Mouse (Mus musculus) ES-CJ7 (cell line): ENCODE measurements around the gene Arhgap29.

Source experiments
- DNase-seq: peaks from one replicate; pipeline ENCODE4 v3.0.0; 2011; ENCODE audit warnings: low read depth, low spot score

Arhgap29 gene

DNA sequence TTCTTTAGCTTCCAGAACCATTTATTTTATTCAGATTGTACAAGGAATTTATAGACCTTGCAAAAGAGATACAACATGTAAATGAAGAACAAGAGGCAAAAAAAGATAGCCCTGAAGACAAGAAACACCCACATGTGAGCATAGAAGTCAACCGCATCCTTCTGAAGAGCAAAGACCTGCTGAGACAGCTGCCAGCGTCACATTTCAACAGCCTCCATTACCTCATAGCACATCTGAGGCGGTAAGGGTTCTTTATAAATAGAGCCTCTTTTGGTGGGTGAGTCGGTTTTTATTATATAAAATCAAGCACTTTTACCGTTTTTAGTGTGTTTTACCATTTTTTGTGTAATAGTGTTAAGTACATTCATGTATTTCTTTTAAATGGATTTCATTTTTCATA is 57.5 kb downstream of the Arhgap29 start:
- DNase-seq, result no peak

DNA sequence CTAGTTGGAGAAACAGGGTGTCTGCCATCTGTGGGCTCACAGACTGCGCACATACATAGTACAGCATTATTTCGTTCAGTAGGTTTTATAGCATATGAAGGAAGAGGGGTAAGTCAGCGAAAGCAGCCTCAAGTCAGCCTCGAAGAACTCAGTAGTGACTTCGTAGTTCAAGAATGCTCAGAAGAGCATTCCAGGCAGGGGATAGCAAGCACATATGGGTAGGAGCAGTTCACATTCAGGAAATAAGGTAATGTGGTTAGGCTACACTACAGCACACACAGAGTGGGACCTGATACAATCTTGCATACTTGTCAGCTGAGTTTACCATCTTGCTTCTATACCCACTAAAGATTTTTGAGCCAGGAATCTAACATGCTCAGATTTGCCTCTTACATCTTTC is 58.0 kb downstream of the Arhgap29 start:
- no peak for DNase-seq

DNA sequence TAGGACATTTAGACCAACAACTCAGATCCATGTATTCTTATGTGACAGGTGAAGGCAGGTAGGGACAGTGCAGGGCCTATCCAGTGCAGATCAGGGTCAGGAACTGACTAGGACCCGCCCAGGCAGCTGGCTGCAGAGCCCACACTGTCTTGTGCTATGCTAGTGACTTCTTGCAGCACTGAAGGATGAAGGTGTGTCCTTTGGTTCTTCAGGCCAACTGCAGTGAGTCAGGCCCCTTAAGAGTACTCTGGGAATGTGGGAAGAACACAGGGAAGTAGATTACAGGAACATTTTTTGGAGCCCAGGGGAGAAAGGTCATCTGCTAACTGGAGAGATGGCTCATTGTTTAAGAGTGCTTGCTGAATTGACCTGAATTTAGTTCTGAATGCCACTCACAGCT is 60.1 kb downstream of the Arhgap29 start:
- no peak for DNase-seq

DNA sequence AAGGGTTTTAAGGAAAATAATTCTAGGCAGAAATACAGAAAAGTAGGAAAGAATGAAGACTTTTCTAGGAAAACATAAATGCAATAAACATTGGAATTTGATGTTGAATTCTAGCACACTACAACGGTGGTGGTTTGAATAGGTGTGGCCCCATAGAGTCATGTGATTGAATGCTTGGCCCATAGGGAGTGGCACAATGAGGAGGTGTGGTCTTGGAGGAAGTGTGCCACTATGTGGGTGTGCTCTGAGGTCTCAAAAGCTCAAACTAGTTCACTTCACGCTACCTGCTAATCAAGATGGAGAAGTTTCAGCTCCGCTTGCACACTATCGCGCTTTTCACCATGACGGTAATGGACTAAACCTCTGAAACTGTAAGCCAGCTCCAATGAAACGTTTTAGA is 66.1 kb downstream of the Arhgap29 start:
- DNase-seq, result peak; percentile 32

DNA sequence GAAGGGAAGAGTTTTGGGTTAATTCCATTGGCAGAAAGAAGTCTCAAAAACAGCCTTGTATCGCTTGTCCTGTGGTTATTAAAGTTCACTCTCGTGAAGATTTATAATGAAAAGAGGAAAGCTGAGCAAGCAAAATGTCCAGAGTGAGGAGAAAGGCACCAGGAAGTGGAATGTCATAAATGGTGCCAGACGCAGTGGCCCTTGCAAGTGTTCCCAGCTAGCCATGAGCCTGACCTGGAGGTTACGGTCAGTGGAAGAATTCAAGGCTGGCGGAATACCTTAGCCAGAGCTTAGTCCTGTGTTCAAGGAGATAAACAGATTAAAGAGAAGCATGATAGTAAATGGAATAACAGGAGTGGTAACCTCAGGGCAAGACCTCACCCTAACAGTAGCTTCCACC is 66.8 kb downstream of the Arhgap29 start:
- DNase-seq, result no peak

DNA sequence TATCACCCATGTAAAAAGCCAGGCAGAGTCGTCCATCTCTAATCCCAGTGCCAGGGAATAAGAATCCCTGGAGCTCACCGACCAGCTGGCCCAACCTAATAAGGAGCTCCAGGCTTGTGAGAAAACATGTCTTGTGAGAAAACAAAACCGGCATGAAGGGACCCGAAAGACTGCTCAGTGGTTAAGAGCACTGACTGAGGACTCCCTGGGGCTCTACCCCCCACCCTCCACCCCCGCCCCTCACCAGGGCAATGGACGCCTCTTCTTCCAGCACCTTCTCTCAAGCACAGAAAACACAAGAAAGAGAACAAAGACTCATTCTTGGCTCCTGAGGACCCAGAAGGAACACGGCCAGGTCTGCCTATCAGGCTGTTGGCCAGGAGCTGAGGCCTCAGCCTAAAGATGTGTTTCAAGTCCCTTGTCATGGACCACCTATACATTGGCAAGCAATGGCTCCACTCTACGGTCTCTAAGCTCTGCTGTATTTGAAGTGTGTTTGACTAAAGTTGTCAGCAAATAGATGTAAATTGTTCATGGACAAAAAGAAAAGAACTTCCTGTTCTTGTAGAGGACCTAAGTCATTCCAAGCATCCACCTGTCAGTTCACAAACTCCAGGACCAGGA is 68.8 kb downstream of the Arhgap29 start:
- no peak for DNase-seq

DNA sequence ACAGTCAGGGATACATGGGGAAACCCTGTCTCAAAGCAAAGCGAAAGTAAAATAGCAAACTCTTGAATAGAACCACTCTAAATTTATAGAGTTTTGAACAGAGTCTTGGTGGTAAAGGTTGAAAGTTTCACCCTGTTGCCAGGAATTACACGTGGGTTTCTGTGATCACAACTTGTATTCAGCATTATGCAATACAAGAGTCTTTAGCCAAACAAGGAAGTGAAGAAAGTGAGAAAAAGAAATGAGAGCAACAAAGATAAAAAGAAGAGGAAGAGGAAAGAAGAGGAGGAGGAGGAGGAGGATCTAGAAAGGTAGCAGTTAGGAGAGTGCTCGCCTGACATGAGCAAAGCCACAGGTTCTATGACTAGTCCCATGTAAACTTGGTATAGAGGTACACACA is 70.0 kb downstream of the Arhgap29 start:
- DNase-seq, result no peak

DNA sequence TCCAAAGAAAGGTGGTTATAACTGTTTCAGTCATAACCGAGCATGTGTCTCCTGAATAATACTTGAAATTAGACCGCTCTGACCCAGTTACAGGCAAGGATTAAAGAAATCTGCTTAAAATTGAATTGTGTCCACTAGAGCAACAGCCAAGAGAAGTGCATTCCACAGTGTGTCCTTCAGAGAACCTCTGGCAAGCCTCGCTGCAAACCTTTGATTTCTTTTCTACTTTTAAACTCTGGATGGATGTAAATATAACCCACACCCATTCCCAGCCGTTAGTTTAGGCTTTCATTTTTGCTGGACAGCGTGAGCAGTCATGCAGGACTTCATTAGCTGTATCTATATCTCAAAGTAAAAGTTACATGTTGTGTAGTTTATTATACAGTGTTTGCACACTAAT is 74.3 kb downstream of the Arhgap29 start:
- no peak for DNase-seq

DNA sequence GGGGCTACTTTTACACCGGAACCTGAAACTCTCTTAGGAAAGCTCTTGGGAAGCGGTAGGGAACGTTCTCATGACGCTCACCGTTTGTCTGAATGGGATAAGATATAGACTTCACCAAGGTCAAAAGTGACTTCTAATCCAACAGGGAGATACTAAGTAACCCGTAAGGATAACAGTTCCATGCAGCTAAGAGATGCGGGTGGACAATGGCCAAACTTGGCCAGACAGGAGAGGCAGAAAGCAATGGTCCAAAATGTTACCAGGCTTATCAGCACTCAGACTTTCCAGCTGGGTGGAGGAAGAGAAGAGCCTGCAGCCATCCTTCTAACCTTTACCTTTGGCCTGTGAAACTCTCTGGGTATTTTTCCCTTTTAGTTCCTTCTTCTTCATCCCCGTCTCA is 75.4 kb downstream of the Arhgap29 start:
- no peak for DNase-seq

DNA sequence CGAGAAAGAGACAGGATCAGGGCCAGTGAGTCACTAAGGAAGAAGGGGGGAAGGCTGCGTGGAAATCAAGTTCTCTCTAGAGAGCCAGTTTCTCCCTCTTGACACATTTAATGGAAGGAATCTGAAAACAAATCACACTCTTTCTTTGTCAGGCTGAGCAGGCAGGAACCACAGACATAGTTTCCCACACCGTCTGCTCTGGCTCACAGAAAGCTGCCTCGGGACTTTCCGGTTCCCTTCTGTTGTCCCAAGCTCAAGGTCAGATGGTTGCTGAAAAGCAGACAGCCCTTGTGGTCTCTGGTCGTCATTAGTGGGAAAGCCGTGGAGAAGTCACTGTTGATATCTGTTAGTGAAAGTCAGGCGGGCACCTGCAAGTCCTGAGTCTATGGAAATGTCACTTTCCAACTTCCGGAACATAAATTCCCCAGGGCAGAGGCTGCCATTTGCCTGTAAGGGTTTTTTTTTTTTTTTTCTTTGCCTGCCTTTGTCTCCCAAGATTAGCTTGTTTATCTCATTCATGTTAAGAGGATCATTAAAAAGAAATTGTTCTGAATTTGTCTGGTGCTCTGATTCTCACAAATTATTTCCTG is 81.0 kb downstream of the Arhgap29 start:
- DNase-seq, result peak; percentile 21

DNA sequence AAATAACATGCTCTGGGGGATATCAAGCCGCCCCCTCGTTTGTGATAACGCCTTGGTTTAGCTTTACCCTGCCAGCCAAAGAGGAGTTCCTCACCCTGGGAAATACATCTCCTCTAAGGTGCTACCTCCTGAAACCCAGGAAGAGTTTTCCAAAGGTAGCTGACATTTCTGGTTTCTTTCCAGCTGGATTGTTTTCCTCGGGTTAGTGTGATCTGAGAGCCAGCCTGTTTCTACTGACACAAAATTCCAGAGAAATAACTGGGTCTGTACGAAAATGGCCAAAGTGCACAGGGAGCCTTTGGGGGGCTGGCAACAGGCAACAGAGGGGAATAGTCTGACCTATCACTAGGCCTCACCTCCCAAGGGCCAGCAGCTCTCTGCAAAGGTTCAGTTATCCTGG is 81.9 kb downstream of the Arhgap29 start:
- DNase-seq, result no peak

DNA sequence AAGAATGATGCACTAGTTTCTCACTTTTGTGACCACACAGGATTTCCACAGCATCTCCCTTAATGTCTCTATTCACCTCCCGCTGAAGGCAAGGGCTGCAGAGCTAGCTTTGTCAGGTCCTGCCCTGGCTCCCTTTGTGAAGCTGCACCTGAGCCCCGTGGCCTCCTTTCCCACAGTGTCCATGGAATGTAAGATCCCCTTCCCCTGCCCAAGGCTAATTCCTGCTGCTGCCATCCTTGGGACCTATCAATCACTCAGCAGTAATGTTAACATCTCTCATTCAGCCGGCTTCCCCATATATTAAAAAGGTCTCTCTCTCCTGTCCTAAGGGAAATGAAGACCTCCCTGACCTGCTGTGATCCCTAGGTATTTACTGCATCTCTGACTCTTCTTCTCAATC is 82.8 kb downstream of the Arhgap29 start:
- no peak for DNase-seq

DNA sequence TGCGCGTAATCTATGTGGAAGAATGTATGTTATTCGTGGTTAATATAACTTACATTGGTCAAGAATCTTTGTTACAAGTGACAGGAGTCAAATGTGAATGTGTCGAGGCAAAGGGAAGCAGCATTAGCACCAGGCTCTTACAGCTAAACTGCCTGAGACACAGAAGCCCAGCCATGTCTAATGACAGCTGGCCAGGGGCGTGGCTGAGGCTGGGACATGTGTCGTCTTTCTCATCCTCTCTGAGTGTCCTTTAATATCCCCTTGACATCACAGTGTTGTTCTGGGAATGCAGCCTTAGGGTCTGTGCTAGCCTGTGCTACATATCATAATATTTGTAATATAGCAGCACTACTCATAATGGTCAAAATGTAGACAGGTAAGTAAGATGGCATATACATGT is 88.2 kb downstream of the Arhgap29 start:
- DNase-seq, result no peak

DNA sequence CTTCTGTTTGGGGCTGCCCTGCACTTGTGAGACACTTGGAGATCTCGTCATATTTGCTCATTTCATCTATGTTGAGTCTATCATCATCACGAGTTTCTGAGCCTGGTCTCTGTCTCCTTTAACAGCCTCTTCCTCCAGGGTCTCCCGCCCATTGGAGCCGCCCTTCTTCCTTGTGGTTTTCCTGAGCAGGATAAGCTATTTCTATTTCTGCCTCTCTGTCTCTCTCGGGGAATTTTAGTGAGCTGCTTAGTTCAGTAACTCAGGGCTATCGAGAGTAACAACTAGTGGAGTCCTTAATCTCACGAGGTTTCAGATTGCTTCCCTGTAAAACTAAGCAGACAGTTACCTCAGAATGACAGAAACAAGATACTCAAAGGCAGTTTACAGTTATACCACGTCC is 90.8 kb downstream of the Arhgap29 start:
- no peak for DNase-seq

DNA sequence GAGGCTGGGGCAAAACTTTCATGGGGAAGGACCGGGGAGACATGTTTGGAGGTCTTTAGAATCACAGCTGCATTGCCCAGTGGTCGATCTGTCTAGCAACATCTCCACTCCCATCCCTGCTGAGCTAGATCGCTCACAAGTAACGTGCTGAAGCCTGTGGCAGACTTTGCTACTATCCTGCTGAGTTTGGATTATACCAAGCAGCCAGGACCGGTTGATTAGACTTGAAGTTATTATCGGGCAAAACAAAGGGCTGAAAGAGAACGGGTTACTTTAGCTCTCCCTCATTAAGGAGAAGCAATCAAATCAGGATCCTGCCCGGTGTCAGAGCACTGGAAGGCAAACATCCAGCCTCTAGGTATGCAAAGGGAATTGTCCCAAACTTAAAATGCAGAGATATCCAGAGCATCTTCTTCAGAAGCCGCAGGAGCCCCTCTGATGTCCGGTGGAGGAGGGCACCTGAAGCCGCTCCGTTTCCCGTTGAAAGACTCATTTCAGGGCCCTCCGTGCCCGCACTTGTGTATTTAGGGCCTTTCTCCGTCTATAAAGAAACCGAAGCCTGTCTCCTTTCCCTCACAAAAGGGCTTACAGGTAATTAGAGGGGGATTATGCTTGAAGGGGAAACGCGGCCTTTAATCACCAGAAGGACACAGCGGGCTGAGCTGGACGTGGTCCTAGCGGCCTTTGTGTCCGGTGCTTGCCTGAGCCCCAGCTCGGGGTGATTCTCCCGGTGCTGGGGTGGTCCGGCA is 91.6 kb downstream of the Arhgap29 start, which contains the start of gene Abca4:
Abca4 (plus strand) TSS at position 645 of the 749 bp plus-strand sequence.
- DNase-seq, result no peak

DNA sequence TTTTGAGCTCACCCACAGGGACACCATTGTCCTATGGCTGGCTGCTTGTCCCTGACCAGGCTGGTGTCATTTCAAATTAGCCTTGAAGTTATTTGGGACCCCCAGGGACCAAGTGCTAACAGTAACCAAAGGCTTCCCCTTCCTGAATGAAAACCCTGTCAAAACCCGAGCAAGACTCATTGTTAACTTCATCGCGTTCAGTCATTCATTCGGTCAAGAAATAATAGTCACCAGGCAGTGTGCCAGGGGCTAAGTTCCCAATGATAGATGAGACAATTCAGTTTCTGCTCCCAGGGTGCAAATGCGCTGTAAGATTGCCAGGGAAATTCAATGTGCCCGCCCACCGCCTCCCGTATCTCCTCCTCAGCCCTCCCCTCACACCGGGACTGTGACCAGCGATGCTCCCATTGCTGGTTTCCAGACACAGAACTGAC is 93.9 kb downstream of the Arhgap29 start:
- no peak for DNase-seq

DNA sequence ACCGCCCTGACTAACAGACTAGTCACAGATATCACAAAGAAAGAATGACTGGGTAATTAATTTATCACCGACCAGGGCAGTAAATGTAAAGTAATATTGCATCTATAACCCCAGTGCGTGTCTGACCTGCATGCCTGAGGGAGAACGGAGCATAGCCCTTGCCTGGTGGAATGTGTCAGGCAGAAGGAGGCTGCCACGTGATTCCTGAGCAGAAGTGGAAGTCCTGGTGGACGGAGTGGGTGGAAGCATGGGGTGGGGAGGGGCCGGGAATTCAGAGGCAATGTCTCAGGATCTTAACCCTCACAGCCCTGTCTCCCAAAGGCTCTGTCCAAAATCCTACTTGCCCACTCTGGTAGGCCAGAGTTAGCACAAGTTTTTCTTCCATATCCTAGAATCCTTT is 95.1 kb downstream of the Arhgap29 start:
- DNase-seq, result no peak

DNA sequence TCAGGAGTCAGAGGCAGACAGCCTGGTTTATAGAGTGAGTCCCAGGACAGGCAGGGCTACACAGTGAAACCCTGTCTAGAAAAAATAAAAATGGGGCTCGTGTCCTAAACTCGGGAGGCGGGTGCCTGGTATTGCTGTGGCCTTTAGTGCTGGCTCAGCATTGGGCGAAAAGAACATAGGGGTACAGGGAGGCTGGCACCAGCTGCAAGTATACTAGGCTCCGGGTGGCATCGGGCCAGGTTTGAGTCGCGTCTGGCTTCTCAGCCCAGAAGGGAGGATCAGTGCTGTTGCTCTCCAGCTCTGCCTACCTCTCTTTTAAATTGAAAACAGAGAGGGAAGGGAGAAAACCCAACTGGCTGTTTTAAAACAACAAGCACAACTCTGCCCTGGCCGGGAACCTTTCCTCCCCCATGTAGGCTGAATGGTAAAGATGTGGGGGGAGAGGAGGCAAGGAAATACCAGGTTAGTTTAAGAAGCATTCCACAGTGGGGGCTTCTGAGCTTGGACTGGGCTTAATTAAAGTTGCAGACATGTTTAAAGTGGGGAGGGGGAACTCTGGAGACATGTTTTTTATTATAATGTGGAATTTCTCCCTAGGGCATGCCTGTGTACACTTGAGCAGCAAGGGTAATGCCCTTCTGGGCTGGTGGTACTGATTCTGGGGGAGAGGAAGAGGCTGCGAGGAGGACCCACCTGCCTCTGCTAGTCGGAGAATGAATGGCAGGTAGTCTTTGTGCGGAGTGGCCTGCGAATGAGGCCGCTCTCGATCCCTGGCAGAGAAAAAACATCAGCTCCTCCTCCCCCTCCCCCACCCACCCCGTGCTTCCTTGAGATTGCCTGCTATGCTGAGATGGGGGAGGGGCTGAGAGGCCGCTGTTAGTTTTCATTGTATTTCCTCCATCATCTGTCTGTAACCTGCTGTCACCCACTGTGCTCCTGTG is 95.8 kb downstream of the Arhgap29 start:
- peak; percentile 39 for DNase-seq

DNA sequence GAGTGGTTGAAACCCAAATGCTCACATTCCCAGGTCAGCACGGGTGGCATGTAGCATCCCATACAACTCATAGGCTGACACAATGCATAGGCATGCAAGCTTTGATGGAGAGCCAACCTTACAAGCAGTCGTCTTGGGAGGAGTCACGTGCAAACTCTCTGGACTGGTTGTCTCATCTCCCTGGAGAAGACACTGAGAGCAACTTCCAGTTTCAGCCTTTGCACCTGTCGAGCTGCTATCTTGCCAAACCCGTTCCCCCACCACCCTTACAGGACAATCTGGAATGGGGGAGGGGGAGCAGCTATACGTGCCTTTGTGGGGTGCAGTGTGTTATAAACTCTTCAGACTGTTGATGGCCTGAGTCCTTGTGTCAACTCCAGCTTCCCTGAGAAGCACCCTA is 96.8 kb downstream of the Arhgap29 start:
- DNase-seq, result no peak

DNA sequence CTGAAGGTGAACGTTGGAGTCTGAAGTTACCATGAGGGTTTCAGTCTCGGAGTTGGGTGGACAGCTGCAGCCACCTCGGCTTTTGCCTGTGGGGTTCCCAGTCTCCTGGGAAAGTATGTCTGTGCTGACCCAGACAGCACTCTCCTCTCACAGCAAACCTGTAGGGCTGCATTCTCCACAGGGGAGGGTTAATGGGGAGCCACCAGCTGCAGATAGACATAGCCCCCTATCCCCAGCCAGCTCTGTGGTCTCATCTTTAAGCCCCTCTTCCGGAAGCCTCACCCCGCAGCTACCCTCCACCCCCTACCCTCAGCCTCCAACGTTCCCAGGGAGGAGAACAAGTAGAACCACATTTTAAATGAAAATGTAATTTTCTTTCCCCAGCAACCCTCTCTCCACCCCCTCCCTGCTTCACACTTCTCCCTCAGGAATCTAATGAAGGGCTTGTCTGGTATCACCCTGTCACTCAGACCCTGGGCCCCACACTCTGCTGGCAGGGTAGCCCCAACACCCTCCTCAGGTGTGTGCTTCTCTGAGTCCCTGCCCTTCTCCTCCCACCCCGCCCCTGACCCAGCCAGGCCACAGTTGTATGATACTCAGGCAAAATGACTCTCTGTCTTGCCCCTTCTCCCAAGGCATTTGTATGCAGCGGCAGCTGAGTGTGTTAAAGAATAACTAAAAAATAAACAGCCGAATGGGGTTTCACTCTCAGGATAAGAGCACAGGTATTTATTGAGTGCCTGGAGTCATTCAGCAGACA is 106.3 kb downstream of the Arhgap29 start:
- no peak for DNase-seq

DNA sequence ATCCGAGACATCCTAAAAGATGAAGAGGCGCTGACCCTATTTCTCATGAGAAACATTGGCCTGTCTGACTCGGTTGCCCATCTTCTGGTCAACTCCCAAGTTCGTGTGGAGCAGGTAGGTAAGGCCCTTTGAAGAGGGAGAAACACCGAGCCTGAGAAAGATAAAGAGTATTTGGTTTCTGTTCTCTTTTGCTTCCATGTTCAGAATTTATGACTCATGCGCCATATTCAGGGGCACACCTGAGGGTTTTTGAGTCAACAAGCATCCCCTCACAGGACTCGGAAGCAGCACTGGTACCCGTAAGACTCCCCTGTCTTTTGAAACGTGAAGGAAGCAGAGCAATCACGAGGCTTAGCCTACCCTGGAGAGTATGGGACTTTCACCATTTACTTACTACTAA is 110.2 kb downstream of the Arhgap29 start:
- DNase-seq, result no peak
